Mouse (Mus musculus) Patski (cell line): ENCODE data around the gene Adamts18. TPM values are rescaled to one million over a fixed set of nuclear protein-coding genes. Genes with fewer than 3 reads are reported as not detected.
A peak's percentile ranks its signal among the peaks of the same experiment; 100 is the strongest.

Source experiments
- ATAC-seq: fragments of 100-300 bp; one replicate; pipeline ENCODE4 v1.8.0; 2021
- CTCF ChIA-PET: fragments of 350-600 bp; sonication (Branson Sonifier 250); formaldehyde crosslinking; loops from one replicate; lab custom pipeline; 2022; ENCODE audit warnings: inconsistent platforms; lab: Charles Lee
- POLR2A ChIA-PET: fragments of 350-600 bp; sonication (Branson Sonifier 250); formaldehyde crosslinking; loops from one replicate; lab custom pipeline; 2022; ENCODE audit warnings: antibody characterized with exemption, inconsistent platforms; lab: Charles Lee
- DNase-seq: peaks from one replicate; pipeline ENCODE4 v3.0.0-alpha.2; 2011; ENCODE audit warnings: low read depth, low spot score
- H3K27me3 ChIP-seq: fragments of 371-371 bp; one replicate; pipeline ENCODE4 v1.5.1; 2021
- CTCF ChIP-seq: fragments of 100-300 bp; IDR thresholded peaks from one replicate; pipeline ENCODE4 v1.5.1; 2021
- in situ Hi-C: fragments of 300-500 bp; cut with MboI; formaldehyde crosslinking; loops from 3 replicates; pipeline ENCODE4 v1.11.1; 2018; ENCODE audit warnings: low pct_unique_long_range_greater_than_20kb, mixed read lengths
- polyA plus RNA-seq: library from polyadenylated mRNA; unstranded; gene quantifications from one replicate; pipeline ENCODE4 v1.2.3, GENCODE M21; 2021

Adamts18 gene
- polyA plus RNA-seq, 1 experiment from 2014 or later = not detected

GRCm38 (mm10) chr8:113838211-113838610 lies 10.3 kb downstream of the Adamts18 start:
- DNase-seq = no peak
- CTCF ChIA-PET = interaction anchor here (1.8 kb wide), 1 partner anchor 14 kb away, joined by 6 read pairs; no protein-coding TSS in a partner anchor
- POLR2A ChIA-PET = interaction anchor here (0.9 kb wide), 1 partner anchor 17 kb away, joined by 3 read pairs; no protein-coding TSS in a partner anchor
- in situ Hi-C loops = no loop called here
- no peak for ATAC-seq
- no peak for TF ChIP-seq CTCF
- H3K27me3 ChIP-seq = no peaks in the 10 kb centered on the region

- CTCF ChIA-PET = interaction anchor here (1.8 kb wide), 1 partner anchor 14 kb away, joined by 6 read pairs; no protein-coding TSS in a partner anchor
- ATAC-seq = no peak
- in situ Hi-C loops = no loop called here
Observed at GRCm38 (mm10) chr8:113837570-113837915, 11.0 kb downstream of the Adamts18 start.

GRCm38 (mm10) chr8:113836892-113837569 lies 11.5 kb downstream of the Adamts18 start:
- in situ Hi-C loops = no loop called here
- POLR2A ChIA-PET = interaction anchor here (0.9 kb wide), 1 partner anchor 16 kb away, joined by 3 read pairs; no protein-coding TSS in a partner anchor
- no peak for ATAC-seq

More at GRCm38 (mm10) chr8:113837570-113837915, 11.0 kb downstream of the Adamts18 start:
- POLR2A ChIA-PET = interaction anchor here (0.9 kb wide), 1 partner anchor 16 kb away, joined by 3 read pairs; no protein-coding TSS in a partner anchor
- no peak for DNase-seq
- no peak for TF ChIP-seq CTCF
- no peaks in the 10 kb centered on the region for H3K27me3 ChIP-seq

GRCm38 (mm10) chr8:113833644-113834043 lies 14.9 kb downstream of the Adamts18 start:
- ATAC-seq = no peak
- DNase-seq = no peak
- TF ChIP-seq CTCF = no peak
- no peaks in the 10 kb centered on the region for H3K27me3 ChIP-seq
- CTCF ChIA-PET = interaction anchor here (1.0 kb wide), 1 partner anchor 10 kb away, joined by 3 read pairs; no protein-coding TSS in a partner anchor
- POLR2A ChIA-PET = no interaction called here
- in situ Hi-C loops = no loop called here

More at GRCm38 (mm10) chr8:113836892-113837569, 11.5 kb downstream of the Adamts18 start:
- CTCF ChIA-PET = interaction anchor here (1.8 kb wide), 1 partner anchor 13 kb away, joined by 6 read pairs; no protein-coding TSS in a partner anchor
- no peaks in the 10 kb centered on the region for H3K27me3 ChIP-seq
- TF ChIP-seq CTCF = no peak
- no peak for DNase-seq

GRCm38 (mm10) chr8:113827270-113827669 lies 21.3 kb downstream of the Adamts18 start:
- ChIA-PET POLR2A (no interaction called here), CTCF (no interaction called here)
- H3K27me3 ChIP-seq = no peaks in the 10 kb centered on the region
- ATAC-seq (no peak), DNase-seq (no peak)
- in situ Hi-C loops = no loop called here
- no peak for TF ChIP-seq CTCF

- DNase-seq (no peak), ATAC-seq (no peak)
- no peak for TF ChIP-seq CTCF
- ChIA-PET POLR2A (interaction anchor here (0.8 kb wide), 1 partner anchor 17 kb away, joined by 3 read pairs; no protein-coding TSS in a partner anchor), CTCF (interaction anchor here (0.6 to 1.6 kb wide), 3 partner anchors 8 to 549 kb away, joined by 3 to 6 read pairs (median 3); no protein-coding TSS in a partner anchor)
- in situ Hi-C loops = no loop called here
- no peaks in the 10 kb centered on the region for H3K27me3 ChIP-seq
Observed at GRCm38 (mm10) chr8:113820983-113821587, 27.5 kb downstream of the Adamts18 start.

- in situ Hi-C loops = no loop called here
- ATAC-seq (no peak), DNase-seq (no peak)
- TF ChIP-seq CTCF = no peak
- ChIA-PET POLR2A (interaction anchor here (0.6 kb wide), 1 partner anchor 61 kb away, joined by 3 read pairs; no protein-coding TSS in a partner anchor), CTCF (no interaction called here)
- no peaks in the 10 kb centered on the region for H3K27me3 ChIP-seq
Observed at GRCm38 (mm10) chr8:113813966-113814365, 34.6 kb downstream of the Adamts18 start.

GRCm38 (mm10) chr8:113811521-113811920 lies 37.0 kb downstream of the Adamts18 start:
- POLR2A ChIA-PET = no interaction called here
- DNase-seq (no peak), ATAC-seq (peak; percentile 21)
- in situ Hi-C loops = no loop called here
- no peak for TF ChIP-seq CTCF
- no peaks in the 10 kb centered on the region for H3K27me3 ChIP-seq
- CTCF ChIA-PET = no interaction called here

GRCm38 (mm10) chr8:113809929-113810328 lies 38.6 kb downstream of the Adamts18 start:
- DNase-seq (no peak), ATAC-seq (no peak)

GRCm38 (mm10) chr8:113803830-113804611 lies 44.5 kb downstream of the Adamts18 start:
- in situ Hi-C loops = loop anchor here (10.0 kb wide), 1 partner anchor 129 kb away; no protein-coding TSS in a partner anchor
- no peak for DNase-seq
- peak; percentile 64 for ATAC-seq
- POLR2A ChIA-PET = no interaction called here
- CTCF ChIA-PET = interaction anchor here (0.7 to 1.1 kb wide), 3 partner anchors 18 to 176 kb away, joined by 3 read pairs; no protein-coding TSS in a partner anchor
- TF ChIP-seq CTCF = no peak
- H3K27me3 ChIP-seq = no peaks in the 10 kb centered on the region

More at GRCm38 (mm10) chr8:113809929-113810328, 38.6 kb downstream of the Adamts18 start:
- CTCF ChIA-PET = interaction anchor here (2.1 kb wide), 1 partner anchor 11 kb away, joined by 6 read pairs; no protein-coding TSS in a partner anchor
- no peak for TF ChIP-seq CTCF
- in situ Hi-C loops = loop anchor here (10.0 kb wide), 1 partner anchor 135 kb away; no protein-coding TSS in a partner anchor
- POLR2A ChIA-PET = no interaction called here
- no peaks in the 10 kb centered on the region for H3K27me3 ChIP-seq
